ENCODE assay signal across 16 mouse cellular contexts in genomic region chr17:51829436-51829835, GRCm38 (mm10).
"Had no signal": no experiment of that assay in that cellular context is flagged by ENCODE, and none has a peak within 500 bp of the region (broad histone marks: within the 10 kb centered on the region; RNA-seq: fewer than 3 reads in every experiment).

No protein-coding gene starts in this region.

- H3K4me3 ChIP-seq: liver, embryonic 13.5 days; midbrain, embryonic 12.5 days; myocyte had no signal

- H3K27ac ChIP-seq: liver, embryonic 13.5 days; midbrain, embryonic 12.5 days; stomach, postnatal 0 days had no signal

- ATAC-seq: intestine, embryonic 16.5 days; midbrain, embryonic 16.5 days had no signal

- H3K9ac ChIP-seq: liver, embryonic 13.5 days; midbrain, embryonic 12.5 days had no signal

- H3K9me3 ChIP-seq: liver, embryonic 13.5 days; midbrain, embryonic 12.5 days had no signal

- H3K36me3 ChIP-seq: liver, embryonic 13.5 days; midbrain, embryonic 12.5 days had no signal

- DNase-seq: kidney, adult 18-20 months; kidney, adult 9 months; kidney, postnatal 14 days; kidney, postnatal 4 days; layer of hippocampus, adult 9-11 months; left cerebral cortex, postnatal 4 days; liver, embryonic 13.5 days; lung, adult 2 months; lung, postnatal 14 days; lung, postnatal 4 days; thymus, adult 2 months had no signal

- H3K4me2 ChIP-seq: liver, embryonic 13.5 days; midbrain, embryonic 12.5 days had no signal
